Comparison of ENCODE assay signal across 8 mouse cellular contexts in genomic region chr3:38484191-38485106, GRCm38 (mm10). TPM values are rescaled to one million over a fixed set of nuclear protein-coding genes. Genes with fewer than 3 reads are reported as not detected.
DNase-seq lines count a peak whose midpoint lies in the region; ATAC-seq and TF ChIP-seq lines count a peak whose summit lies in the region.

Gene Ankrd50 (minus strand): TSS chr3:38484844.

- TF ChIP-seq EP300 in ES-Bruce4 (IDR thresholded peaks at IDR 0.05; ENCODE audit: insufficient read depth, low read depth, low read length) = 0 out of 2 replicates have a peak, but pooled peaks have one; percentile 25
- TF ChIP-seq EP300 in liver, postnatal 0 days (IDR thresholded peaks at IDR 0.05; ENCODE audit: low read depth) = no peak

- no peaks in the 10 kb centered on the region for H3K27me3 ChIP-seq in ES-Bruce4 (ENCODE audit: control insufficient read depth, insufficient read depth, low read length, poor library complexity, severe bottlenecking)
- no peaks in the 10 kb centered on the region for H3K27me3 ChIP-seq in forebrain, embryonic 13.5 days
- no peaks in the 10 kb centered on the region for H3K27me3 ChIP-seq in liver, postnatal 0 days (ENCODE audit: insufficient read depth, low read length)
- no peaks in the 10 kb centered on the region for H3K27me3 ChIP-seq in neural tube, embryonic 14.5 days (ENCODE audit: control insufficient read depth, insufficient read depth, low read length)

- H3K9ac ChIP-seq in ES-Bruce4 (ENCODE audit: low read depth, poor library complexity, severe bottlenecking) = peak within 1 kb of the TSS; percentile 91
- peak within 1 kb of the TSS; percentile 97 for H3K9ac ChIP-seq in forebrain, embryonic 13.5 days
- H3K9ac ChIP-seq in liver, postnatal 0 days (replicated peaks) = peak within 1 kb of the TSS; percentile 86
- H3K9ac ChIP-seq in neural tube, embryonic 14.5 days (replicated peaks; ENCODE audit: low read depth, low read length) = peak within 1 kb of the TSS; percentile 95

- H3K27ac ChIP-seq in ES-Bruce4 (ENCODE audit: insufficient read depth, low read length) = peak within 1 kb of the TSS; percentile 24; the same call in 1 of the 2 replicates
- H3K27ac ChIP-seq in forebrain, embryonic 13.5 days = peak within 1 kb of the TSS; percentile 95
- H3K27ac ChIP-seq in liver, postnatal 0 days (ENCODE audit: low read depth) = peak within 1 kb of the TSS; percentile 88
- H3K27ac ChIP-seq in neural tube, embryonic 14.5 days (ENCODE audit: low read depth, low read length) = peak within 1 kb of the TSS; percentile 93

- peak; percentile 99 for DNase-seq in heart, postnatal 10 days
- DNase-seq in large intestine, adult 2 months (ENCODE audit: low read depth, low spot score) = peak; percentile 85
- peak; percentile 99 for DNase-seq in liver, postnatal 0 days
- peak; percentile 100 for DNase-seq in testis, postnatal 10 days (ENCODE audit: low spot score)

- TF ChIP-seq POLR2A in ES-Bruce4 (IDR thresholded peaks at IDR 0.05; ENCODE audit: insufficient read depth, low read length) = no peak

- ATAC-seq in cerebellum, adult (ENCODE audit: insufficient number of reproducible peaks, low FRiP score, low TSS enrichment) = peak; percentile 88
- peak; percentile 95 for ATAC-seq in forebrain, embryonic 13.5 days
- peak; percentile 96 for ATAC-seq in liver, postnatal 0 days
- peak; percentile 98 for ATAC-seq in neural tube, embryonic 14.5 days (ENCODE audit: low read depth)

- peak within 1 kb of the TSS; percentile 78 for H3K4me2 ChIP-seq in forebrain, embryonic 13.5 days
- H3K4me2 ChIP-seq in liver, postnatal 0 days (ENCODE audit: low read depth, low read length) = peak within 1 kb of the TSS; percentile 93
- H3K4me2 ChIP-seq in neural tube, embryonic 14.5 days (ENCODE audit: low read depth, low read length) = peak within 1 kb of the TSS; percentile 96

- H3K9me3 ChIP-seq in ES-Bruce4 (replicated peaks; ENCODE audit: control insufficient read depth, insufficient read depth, low read length, poor library complexity, severe bottlenecking) = no peaks in the 10 kb centered on the region
- H3K9me3 ChIP-seq in forebrain, embryonic 13.5 days (replicated peaks) = no peaks in the 10 kb centered on the region
- H3K9me3 ChIP-seq in liver, postnatal 0 days (ENCODE audit: low read length) = no peaks in the 10 kb centered on the region
- H3K9me3 ChIP-seq in neural tube, embryonic 14.5 days (ENCODE audit: control insufficient read depth, low read length) = no peaks in the 10 kb centered on the region

- H3K36me3 ChIP-seq in ES-Bruce4 (ENCODE audit: control insufficient read depth, insufficient read depth, low read length, poor library complexity, severe bottlenecking) = no peaks in the 10 kb centered on the region
- H3K36me3 ChIP-seq in forebrain, embryonic 13.5 days (ENCODE audit: poor library complexity, severe bottlenecking) = peaks cover 5% of the 10 kb centered on the region
- peaks cover 3% of the 10 kb centered on the region; the same call in 1 of the 2 replicates for H3K36me3 ChIP-seq in liver, postnatal 0 days (replicated peaks; ENCODE audit: insufficient read depth, low read length)
- no peaks in the 10 kb centered on the region for H3K36me3 ChIP-seq in neural tube, embryonic 14.5 days (ENCODE audit: control insufficient read depth, insufficient read depth, low read length)

- WGBS in forebrain, embryonic 13.5 days = under 1% methylated on average over 62 of the region's 81 CpGs
- under 1% methylated on average over 81 of the region's 81 CpGs for WGBS in large intestine, adult 2 months
- WGBS in liver, postnatal 0 days (ENCODE audit: insufficient replicate concordance) = under 1% methylated on average over 67 of the region's 81 CpGs
- WGBS in neural tube, embryonic 14.5 days = under 1% methylated on average over 52 of the region's 81 CpGs

- peak within 1 kb of the TSS; percentile 87 for H3K4me3 ChIP-seq in ES-Bruce4 (ENCODE audit: low read depth, low read length)
- peak within 1 kb of the TSS; percentile 89 for H3K4me3 ChIP-seq in forebrain, embryonic 13.5 days
- H3K4me3 ChIP-seq in liver, postnatal 0 days (ENCODE audit: low read depth, low read length) = peak within 1 kb of the TSS; percentile 81
- peak within 1 kb of the TSS; percentile 95 for H3K4me3 ChIP-seq in neural tube, embryonic 14.5 days (ENCODE audit: low read depth, low read length)

- intact Hi-C loops in heart, postnatal 10 days (cut with DNase I) = loop anchor here (5.0 kb wide), 2 partner anchors 122 to 202 kb away; no protein-coding TSS in a partner anchor

- H3K4me1 ChIP-seq in ES-Bruce4 (ENCODE audit: control insufficient read depth, insufficient read depth, low read length) = no peaks in the 10 kb centered on the region
- H3K4me1 ChIP-seq in forebrain, embryonic 13.5 days = peaks cover 41% of the 10 kb centered on the region
- 0 out of 2 replicates have a peak, but pooled peaks cover 5% of the 10 kb centered on the region for H3K4me1 ChIP-seq in liver, postnatal 0 days (ENCODE audit: insufficient read depth)
- peaks cover 35% of the 10 kb centered on the region for H3K4me1 ChIP-seq in neural tube, embryonic 14.5 days (ENCODE audit: control insufficient read depth, insufficient read depth, low read length)

- TF ChIP-seq CTCF in ES-Bruce4 (IDR thresholded peaks at IDR 0.05; ENCODE audit: low read depth, low read length) = no peak
- 0 out of 2 replicates have a peak, but pooled peaks have one; percentile 3 for TF ChIP-seq CTCF in liver, postnatal 0 days (IDR thresholded peaks at IDR 0.05; ENCODE audit: low read depth)

RNA-seq across cellular contexts. Expression of gene Ankrd50, which starts in this region (rescaled TPM):
- 47.3 and 56.7 TPM in 2 replicates for polyA plus RNA-seq in ES-Bruce4 (2011; ENCODE audit: insufficient read depth, insufficient read length, low read depth, missing spikeins)
- polyA plus RNA-seq in forebrain, embryonic 13.5 days (2015; fragmentation: Nextera tagmentation; extraction: Ambion mirVana) = 19.9 and 21.8 TPM in 2 replicates
- 10 to 100 TPM; 60.4 to 71.1 TPM for total RNA-seq in heart, postnatal 10 days (2021)
- polyA plus RNA-seq in large intestine, adult 2 months (2012; rRNA removed) = 16.1 and 20.7 TPM in 2 replicates
- polyA plus RNA-seq in liver, postnatal 0 days (2015; fragmentation: Nextera tagmentation; extraction: Ambion mirVana) = 2.1 and 2.2 TPM in 2 replicates
- 21.3 and 33.4 TPM in 2 replicates for polyA plus RNA-seq in neural tube, embryonic 14.5 days (2014; fragmentation: Nextera tagmentation; extraction: Ambion mirVana)

Comparison
In these comparisons a context has a peak if more than half of its experiments do, and no peak if none do; other contexts are left out.
1. Peak in every context shown above with its lines: DNase-seq, ATAC-seq, H3K4me3 ChIP-seq and H3K27ac ChIP-seq.
2. H3K27ac ChIP-seq: peak in every context shown above with its lines; median percentile 95 in forebrain, embryonic 13.5 days; 93 in neural tube, embryonic 14.5 days; 88 in liver, postnatal 0 days; 24 in ES-Bruce4.